Mouse (Mus musculus): ENCODE measurements at regions not wholly inside any gene's neighbourhood (a gene's known extent, or its start where the extent isn't known, plus 50 kb on each side); places are given as distances from the start of the nearest gene placed in this dataset.

DNA sequence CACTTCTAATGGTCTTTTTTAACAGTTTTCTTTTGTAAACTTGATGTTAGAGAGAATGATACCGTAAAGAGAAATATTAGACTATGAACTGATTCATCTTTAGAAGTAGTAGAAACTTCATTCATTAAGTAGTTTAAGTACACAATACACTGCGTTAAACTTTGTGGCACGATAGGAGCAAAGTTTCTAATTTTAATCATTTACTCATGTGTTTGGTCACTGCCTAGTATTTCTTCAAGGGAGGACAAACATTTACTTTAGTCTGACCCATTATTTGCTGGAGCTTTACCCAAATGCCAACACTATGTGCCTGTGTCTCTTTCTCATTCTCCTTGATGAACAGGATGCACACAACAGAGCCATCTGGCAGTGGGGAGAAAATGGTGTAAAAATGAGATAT is 200.6 kb downstream of the Chm start:
- DNase-seq (ENCODE audit: low read depth, low spot score): no peak

DNA sequence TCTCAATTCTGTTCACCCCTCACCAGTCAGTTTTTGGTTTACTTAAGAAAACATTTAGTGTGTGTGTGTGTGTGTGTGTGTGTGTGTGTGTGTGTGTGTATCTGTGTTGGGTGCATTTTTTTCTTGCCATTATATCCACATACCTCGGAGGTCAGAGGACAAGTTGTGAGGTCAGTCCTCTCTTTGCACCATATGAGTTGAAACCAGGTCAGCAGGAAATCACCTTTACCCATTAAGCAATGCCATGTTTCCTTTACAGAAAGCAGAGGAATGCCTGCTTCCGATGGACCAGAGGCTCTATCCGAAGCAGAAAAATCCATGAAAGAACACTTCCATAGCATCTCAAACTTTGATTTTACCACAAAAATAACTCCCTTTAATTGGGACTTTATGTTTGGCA is 201.2 kb downstream of the Chm start:
- no peak for DNase-seq (ENCODE audit: low read depth, low spot score)

DNA sequence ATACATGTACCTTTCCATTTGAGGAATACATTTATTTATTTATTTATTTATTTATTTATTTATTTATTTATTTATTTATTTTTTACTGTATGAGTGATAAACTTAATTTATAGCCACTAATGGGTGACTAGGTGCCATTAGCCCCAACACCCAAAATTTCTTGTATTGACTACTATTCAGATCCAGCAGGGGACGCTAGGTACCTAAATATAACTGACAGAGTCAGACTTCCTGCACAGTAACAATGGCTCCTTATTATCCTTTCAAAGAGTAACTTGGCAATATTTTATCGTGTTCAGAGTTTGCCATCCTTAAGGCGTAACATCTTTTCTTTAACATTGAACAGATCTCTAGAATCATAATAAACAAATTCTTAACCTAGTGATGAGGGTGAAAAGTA is 206.7 kb downstream of the Chm start:
- peak; percentile 3 for DNase-seq (ENCODE audit: low read depth, low spot score)

DNA sequence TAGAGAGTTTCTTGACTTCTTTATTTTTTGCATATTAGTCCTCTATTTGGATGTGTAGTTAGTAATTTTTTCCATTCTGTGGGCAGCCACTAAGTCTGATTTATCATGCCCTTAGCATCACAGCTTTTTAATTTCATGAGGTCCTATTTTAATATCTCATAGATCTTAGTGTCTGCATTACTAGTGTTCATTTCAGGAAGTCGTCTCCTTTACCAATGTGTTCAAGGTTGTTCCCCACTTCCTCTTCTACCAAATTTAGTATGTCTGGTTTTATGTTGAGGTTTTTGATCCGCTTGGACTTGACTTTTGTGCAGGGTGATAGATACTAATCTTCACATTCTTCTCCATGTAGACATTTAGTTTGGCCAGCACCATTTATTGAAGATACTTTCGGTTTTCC is 221.2 kb downstream of the Chm start:
- DNase-seq (ENCODE audit: low read depth, low spot score): no peak

DNA sequence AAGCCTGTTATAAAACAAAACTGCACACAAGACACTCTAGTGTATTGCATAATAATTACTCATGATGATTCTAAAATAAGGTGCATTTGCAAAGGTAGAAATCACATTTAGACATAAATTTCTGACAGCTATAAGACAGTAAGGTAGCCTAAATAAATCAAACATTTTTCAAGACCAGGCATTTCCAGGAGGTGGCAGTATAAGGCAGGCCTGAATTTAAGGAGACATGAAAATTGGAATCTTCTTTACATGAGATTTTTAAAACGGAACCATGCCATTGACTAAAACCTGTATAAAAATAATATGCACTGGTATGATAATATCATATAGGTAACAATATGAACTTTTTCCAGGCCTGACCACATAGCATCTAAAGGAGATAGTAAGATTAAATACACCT is 235.5 kb downstream of the Chm start:
- no peak for DNase-seq (ENCODE audit: low read depth, low spot score)

DNA sequence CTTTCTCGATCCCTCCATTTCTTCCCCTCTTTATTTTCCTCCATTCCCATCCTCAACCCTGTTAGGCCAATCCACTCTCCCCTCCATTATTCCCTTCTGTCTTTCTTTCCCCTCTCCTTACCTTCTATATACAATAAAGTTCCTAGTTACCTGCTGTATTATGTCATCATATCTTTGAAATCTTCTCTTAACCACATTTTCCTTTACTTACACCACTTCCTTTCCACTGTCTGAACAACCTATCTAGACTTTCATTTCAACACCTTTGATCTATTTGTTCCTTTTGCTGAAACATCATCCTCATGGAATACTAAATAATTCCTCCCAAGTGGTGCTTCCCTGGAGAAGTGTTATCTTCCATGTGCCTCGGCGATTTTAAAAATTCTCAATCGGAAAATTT is 237.8 kb downstream of the Chm start:
- no peak for DNase-seq (ENCODE audit: low read depth, low spot score)

DNA sequence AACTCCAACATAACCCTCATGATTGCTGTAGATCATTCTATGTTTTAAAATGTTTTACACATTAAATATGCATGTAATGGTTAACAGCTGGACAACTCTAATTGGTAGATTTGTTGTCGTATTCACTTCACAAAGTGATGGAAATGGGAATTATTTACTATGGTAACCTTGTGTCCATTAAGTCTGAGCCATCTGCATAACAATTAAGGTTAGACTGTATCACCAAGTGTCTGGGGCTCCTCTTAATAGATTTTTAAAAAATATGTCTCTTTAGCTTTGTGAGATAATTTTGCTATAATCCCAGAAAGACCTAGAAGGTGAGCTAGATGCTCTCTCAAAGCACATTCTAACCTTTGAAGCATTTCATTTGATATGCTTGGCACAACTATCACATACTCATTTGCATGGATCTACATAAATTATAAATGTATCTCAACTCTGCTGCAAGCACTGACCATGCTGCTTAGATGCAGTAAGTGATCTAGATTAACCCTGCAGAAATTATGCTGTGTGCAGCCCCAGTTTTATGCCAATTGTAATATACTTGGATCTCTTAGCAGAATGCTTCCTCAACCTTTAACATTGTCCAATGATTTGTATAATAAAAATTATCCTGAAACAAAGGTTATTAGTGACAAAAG is 227.2 kb upstream of the Pof1b start:
- DNase-seq (ENCODE audit: low read depth, low spot score): no peak

DNA sequence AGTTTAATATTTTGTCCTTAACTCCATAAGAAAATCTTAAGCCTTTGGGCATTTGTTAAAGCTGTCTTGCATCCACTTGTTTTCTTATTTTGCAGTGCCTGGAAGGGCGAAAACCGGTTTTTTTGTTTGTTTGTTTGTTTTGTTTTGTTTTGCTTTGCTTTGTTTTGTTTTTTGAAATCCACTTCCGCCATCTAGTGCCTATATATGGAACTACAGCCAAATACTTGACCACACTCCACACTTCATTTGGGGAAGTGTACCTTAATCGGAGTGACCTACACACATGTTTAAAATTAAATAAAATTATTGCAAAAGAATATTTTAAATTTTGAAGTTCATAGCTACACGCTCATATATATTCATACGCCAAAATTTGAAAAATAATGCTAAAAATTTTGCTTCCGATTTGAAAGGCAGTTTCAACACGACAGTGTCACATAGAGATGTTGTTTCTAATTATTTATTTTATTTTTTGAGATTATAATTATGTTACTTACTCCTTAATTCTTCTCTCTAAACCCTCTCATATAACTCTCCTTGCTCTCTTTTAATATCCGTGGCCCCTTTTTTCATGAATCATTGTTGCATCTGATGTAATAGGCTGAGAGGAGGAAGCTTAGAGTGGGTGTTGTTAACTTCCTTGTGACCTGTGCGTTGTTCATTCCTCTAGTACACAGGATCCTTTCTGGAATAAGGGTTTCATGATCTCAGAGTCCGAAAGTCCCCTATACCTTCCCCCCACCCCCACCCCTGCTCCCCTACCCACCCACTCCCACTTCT is 205.4 kb upstream of the Pof1b start:
- no peak for DNase-seq (ENCODE audit: low read depth, low spot score)

DNA sequence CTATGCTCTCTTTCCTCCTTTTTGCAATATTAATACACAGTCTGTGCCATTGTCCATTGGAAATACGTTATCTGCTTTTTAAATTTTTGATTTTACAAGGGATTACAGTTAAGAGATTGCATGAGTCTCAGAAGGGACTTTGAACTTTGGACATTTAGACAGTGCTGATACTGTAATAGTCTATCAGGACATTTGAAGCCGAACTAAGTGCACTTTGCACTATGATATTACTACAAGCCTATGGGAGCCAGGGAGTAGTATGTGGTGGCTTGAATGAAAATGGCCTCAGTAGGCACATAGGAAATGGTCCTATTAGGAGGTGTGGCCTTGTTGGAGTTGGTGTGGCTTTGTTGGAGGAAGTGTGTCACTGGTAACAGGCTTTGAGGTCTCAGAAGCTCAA is 188.1 kb upstream of the Pof1b start:
- DNase-seq (ENCODE audit: low read depth, low spot score): no peak

Data from retina, postnatal 7 days (tissue).